Mouse (Mus musculus) kidney, postnatal 0 days (tissue): ENCODE measurements around the gene Myef2. TPM values are rescaled to one million over a fixed set of nuclear protein-coding genes. Genes with fewer than 3 reads are reported as not detected.

Source experiments
- ATAC-seq: fragments of 200-750 bp; cut with Nextera tagmentation; replicated peaks from 2 replicates; pipeline ENCODE4 v1.8.0; 2017; ENCODE audit warnings: low read depth, moderate number of reproducible peaks, moderate TSS enrichment, moderate library complexity; ENCODE audit not compliant: low FRiP score
- DNase-seq: peaks from one replicate; pipeline ENCODE4 v3.0.0-alpha.2; 2016; ENCODE audit warnings: low spot score
- H3K27ac ChIP-seq: fragments of 300-500 bp; sonication (generic); 2 replicates; pipeline ENCODE4 v1.5.1; 2014; ENCODE audit warnings: mild to moderate bottlenecking
- H3K27me3 ChIP-seq: fragments of 300-500 bp; sonication (generic); 2 replicates; pipeline ENCODE4 v1.6.1; 2014; ENCODE audit warnings: low read length, mixed read lengths; ENCODE audit not compliant: insufficient read depth
- H3K36me3 ChIP-seq: fragments of 300-500 bp; sonication (generic); 2 replicates; pipeline ENCODE4 v1.6.1; 2014; ENCODE audit warnings: low read length, mixed read lengths; ENCODE audit not compliant: insufficient read depth
- H3K4me1 ChIP-seq: fragments of 300-500 bp; sonication (generic); replicated peaks from 2 replicates; pipeline ENCODE4 v1.6.1; 2014; ENCODE audit warnings: antibody characterized with exemption, low read length, mixed read lengths; ENCODE audit not compliant: insufficient read depth
- H3K4me2 ChIP-seq: fragments of 300-500 bp; sonication (generic); 2 replicates; pipeline ENCODE4 v1.6.1; 2014; ENCODE audit warnings: mild to moderate bottlenecking, low read length, moderate library complexity, mixed read lengths
- H3K4me3 ChIP-seq: fragments of 300-500 bp; sonication (generic); replicated peaks from 2 replicates; pipeline ENCODE4 v1.5.1; 2014; ENCODE audit warnings: low read depth, low read length
- H3K9ac ChIP-seq: fragments of 300-500 bp; sonication (generic); 2 replicates; pipeline ENCODE4 v1.6.1; 2014; ENCODE audit warnings: low read depth, low read length
- H3K9me3 ChIP-seq: fragments of 300-500 bp; sonication (generic); replicated peaks from 2 replicates; pipeline ENCODE4 v1.6.1; 2016; ENCODE audit warnings: low read length, inconsistent platforms, mixed read lengths
- CTCF ChIP-seq: IDR thresholded peaks from 2 replicates; pipeline ENCODE4 v1.5.1; 2016; ENCODE audit warnings: antibody characterized with exemption, low read depth, mild to moderate bottlenecking, moderate library complexity
- WGBS: fragments of 180-500 bp; shearing (Covaris S2); extraction: QIAGEN DNeasy Blood & Tissue Kit; methylation state at CpG from one replicate; pipeline ENCODE4 v1.1.7; 2014; 5-methylcytosine and 5-hydroxymethylcytosine counted together
- polyA plus RNA-seq: library from polyadenylated mRNA; unstranded; fragments of >200 nt; fragmentation: Nextera tagmentation; extraction: Ambion mirVana; gene quantifications from 2 replicates; pipeline ENCODE4 v1.2.1, GENCODE M21; 2015

Gene Myef2
- polyA plus RNA-seq, 1 experiment from 2014 or later: 78.3 TPM

- H3K27ac ChIP-seq: no peak overlapping the region
- DNase-seq (no peak), ATAC-seq (no peak)
- 0 out of 2 replicates have a peak, but pooled peaks cover 4% of the 10 kb centered on the region for H3K4me1 ChIP-seq
- peak overlapping the region; percentile 48; the same call in 1 of the 2 replicates for H3K4me2 ChIP-seq
- 34% methylated on average over 7 of the region's 7 CpGs for WGBS
- no peaks in the 10 kb centered on the region for H3K9me3 ChIP-seq
- H3K36me3 ChIP-seq: no peaks in the 10 kb centered on the region
- no peak overlapping the region for H3K9ac ChIP-seq
- no peaks in the 10 kb centered on the region for H3K27me3 ChIP-seq
- peak overlapping the region; percentile 4; the same call in 1 of the 2 replicates for H3K4me3 ChIP-seq
- no peak for TF ChIP-seq CTCF
Measured at GRCm38 (mm10) chr2:125136846-125137245, 13.4 kb upstream of the Myef2 start.

GRCm38 (mm10) chr2:125135903-125136811 lies 12.7 kb upstream of the Myef2 start, which contains the start of gene Ctxn2:
Gene Ctxn2 (plus strand): TSS chr2:125136692.
- no peak within 1 kb of the TSS for H3K9ac ChIP-seq
- WGBS: 1% methylated on average over 39 of the region's 39 CpGs
- peak within 1 kb of the TSS; percentile 4; the same call in 1 of the 2 replicates for H3K4me3 ChIP-seq
- DNase-seq (peak; percentile 91), ATAC-seq (peak; percentile 54; the same call in 1 of the 2 replicates)
- H3K27me3 ChIP-seq: no peaks in the 10 kb centered on the region
- 0 out of 2 replicates have a peak, but pooled peaks cover 4% of the 10 kb centered on the region for H3K4me1 ChIP-seq
- H3K4me2 ChIP-seq: peak within 1 kb of the TSS; percentile 48
- H3K9me3 ChIP-seq: no peaks in the 10 kb centered on the region
- no peak for TF ChIP-seq CTCF
- no peak within 1 kb of the TSS for H3K27ac ChIP-seq
- no peaks in the 10 kb centered on the region for H3K36me3 ChIP-seq

DNA sequence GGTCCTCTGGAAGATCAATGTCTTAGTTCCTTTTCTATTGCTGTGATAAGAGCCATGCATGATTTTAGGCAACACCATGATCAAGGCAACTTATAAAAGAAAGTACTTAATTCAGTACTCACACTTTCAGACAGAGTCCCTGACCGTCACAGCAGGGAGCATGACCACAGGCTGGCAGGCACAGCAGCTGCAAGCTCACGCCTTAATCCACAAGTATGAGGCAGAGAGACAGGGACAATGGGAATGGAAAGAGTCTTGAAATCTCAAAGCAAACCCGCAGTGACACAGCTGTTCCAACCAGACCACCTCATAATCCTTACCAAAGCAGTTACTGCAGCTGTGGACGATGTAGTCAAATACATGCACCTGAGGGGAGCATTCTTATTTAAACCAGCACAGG lies 10.7 kb upstream of the Myef2 start:
- DNase-seq (no peak), ATAC-seq (no peak)
- no peak overlapping the region for H3K4me2 ChIP-seq
- no peak overlapping the region for H3K4me3 ChIP-seq
- no peaks in the 10 kb centered on the region for H3K36me3 ChIP-seq
- H3K27ac ChIP-seq: no peak overlapping the region
- no peaks in the 10 kb centered on the region for H3K9me3 ChIP-seq
- 55% methylated on average over 4 of the region's 4 CpGs for WGBS
- 0 out of 2 replicates have a peak, but pooled peaks cover 4% of the 10 kb centered on the region for H3K4me1 ChIP-seq
- no peak for TF ChIP-seq CTCF
- H3K27me3 ChIP-seq: no peaks in the 10 kb centered on the region
- no peak overlapping the region for H3K9ac ChIP-seq

GRCm38 (mm10) chr2:125126792-125127191 lies 3.3 kb upstream of the Myef2 start:
- 83% methylated on average over 3 of the region's 3 CpGs for WGBS
- Histone ChIP-seq H3K27ac (no peak overlapping the region), H3K9ac (no peak overlapping the region), H3K9me3 (no peaks in the 10 kb centered on the region), H3K36me3 (no peaks in the 10 kb centered on the region), H3K27me3 (no peaks in the 10 kb centered on the region), H3K4me1 (no peaks in the 10 kb centered on the region), H3K4me2 (no peak overlapping the region), H3K4me3 (no peak overlapping the region)
- ATAC-seq (no peak), DNase-seq (no peak)
- no peak for TF ChIP-seq CTCF

DNA sequence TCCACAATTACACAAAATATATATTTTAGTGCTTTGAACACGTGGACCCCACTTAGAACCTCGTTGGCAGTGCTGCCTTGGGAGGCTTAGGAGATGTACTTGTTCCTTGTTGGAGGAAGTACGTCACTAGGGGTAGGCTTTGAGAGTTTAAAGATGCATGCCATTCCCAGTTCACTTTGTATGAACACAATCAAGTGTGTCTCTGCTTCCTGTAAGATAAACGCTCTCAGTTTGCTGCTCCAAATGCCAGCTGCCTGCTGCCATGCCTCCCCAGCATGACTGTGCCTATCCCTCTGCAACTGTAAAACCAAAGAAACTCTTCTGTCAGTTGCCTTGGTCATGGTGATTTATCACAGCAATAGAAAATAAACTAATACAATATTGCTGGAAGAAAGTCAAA lies 2.4 kb upstream of the Myef2 start:
- WGBS: 33% methylated on average over 4 of the region's 4 CpGs
- Histone ChIP-seq H3K9me3 (no peaks in the 10 kb centered on the region), H3K4me1 (no peaks in the 10 kb centered on the region), H3K4me2 (no peak overlapping the region), H3K27me3 (no peaks in the 10 kb centered on the region), H3K27ac (no peak overlapping the region), H3K9ac (no peak overlapping the region), H3K4me3 (no peak overlapping the region), H3K36me3 (no peaks in the 10 kb centered on the region)
- ATAC-seq (no peak), DNase-seq (no peak)
- TF ChIP-seq CTCF: no peak

GRCm38 (mm10) chr2:125122624-125123476 lies 611 bp downstream of the Myef2 start:
- peak overlapping the region; percentile 89 for H3K9ac ChIP-seq
- no peaks in the 10 kb centered on the region for H3K27me3 ChIP-seq
- no peaks in the 10 kb centered on the region for H3K36me3 ChIP-seq
- TF ChIP-seq CTCF: no peak
- under 1% methylated on average over 46 of the region's 59 CpGs for WGBS
- peak overlapping the region; percentile 86 for H3K4me2 ChIP-seq
- ATAC-seq (peak; percentile 85), DNase-seq (peak; percentile 34)
- peak overlapping the region; percentile 85 for H3K27ac ChIP-seq
- peak overlapping the region; percentile 71 for H3K4me3 ChIP-seq
- H3K9me3 ChIP-seq: no peaks in the 10 kb centered on the region
- H3K4me1 ChIP-seq: no peaks in the 10 kb centered on the region
